Comparison of ENCODE assay signal across 19 mouse cellular contexts in the genomic region with DNA sequence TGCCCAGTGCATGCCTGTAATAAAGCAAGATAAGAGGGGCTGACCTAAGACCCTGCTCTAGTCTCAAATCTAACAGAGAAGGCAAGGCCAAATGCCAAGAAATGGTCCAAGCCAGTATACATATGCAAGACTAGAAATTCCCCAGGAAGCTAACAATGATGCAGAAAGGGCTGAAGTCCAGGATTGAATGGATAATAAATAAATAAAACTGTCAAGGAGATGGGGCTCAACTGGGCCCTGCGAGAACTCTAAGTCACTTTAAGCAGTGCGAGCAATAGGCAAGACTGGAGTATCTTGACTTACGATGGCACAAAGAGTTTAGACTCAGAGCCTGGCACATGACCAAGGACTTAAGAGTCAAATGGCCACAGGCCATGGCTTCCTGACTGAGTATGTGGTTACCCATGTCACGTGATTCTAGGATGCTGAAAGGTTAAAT. TPM values are rescaled to one million over a fixed set of nuclear protein-coding genes. Genes with fewer than 3 reads are reported as not detected.
DNase-seq lines count a peak whose midpoint lies in the region; ATAC-seq and TF ChIP-seq lines count a peak whose summit lies in the region.
"Had no signal": no experiment of that assay in that cellular context is flagged by ENCODE, and none has a peak within 500 bp of the region (broad histone marks: within the 10 kb centered on the region; RNA-seq: fewer than 3 reads in every experiment).

No protein-coding gene starts in this region.

- H3K27me3 ChIP-seq in lung, embryonic 15.5 days, result no peaks in the 10 kb centered on the region
- H3K27me3 ChIP-seq: forebrain, embryonic 15.5 days; Patski had no signal

- no peak overlapping the region for H3K9ac ChIP-seq in lung, embryonic 15.5 days
- H3K9ac ChIP-seq: forebrain, embryonic 15.5 days; liver, embryonic 14.5 days had no signal

- H3K27ac ChIP-seq in lung, embryonic 15.5 days, result no peak overlapping the region
- H3K27ac ChIP-seq in olfactory bulb, adult 2 months (ENCODE audit: insufficient read depth, low read depth, low read length), result 0 out of 2 replicates have a peak overlapping the region, but pooled peaks have one; percentile 31
- H3K27ac ChIP-seq: forebrain, embryonic 15.5 days; heart, embryonic 10.5 days; limb, embryonic 10.5 days; liver, embryonic 14.5 days had no signal

- ATAC-seq in lung, embryonic 15.5 days (ENCODE audit: borderline replicate concordance, extremely low read depth, low FRiP score, low TSS enrichment), result peak; percentile 56; the same call in 1 of the 2 replicates
- peak; percentile 40 to 42; a peak in 1 of 4 replicates for ATAC-seq in hematopoietic stem cell, adult 5-6 weeks (replicated peaks in 1 of 2; ENCODE audit: insufficient read depth in 1 of 2, low FRiP score in 2 of 2, low TSS enrichment in 1 of 2, low read depth in 1 of 2, poor library complexity in 2 of 2, severe bottlenecking in 2 of 2)
- ATAC-seq: forebrain, embryonic 15.5 days; Patski had no signal

- no peak for TF ChIP-seq POLR2A in olfactory bulb, adult 2 months (IDR thresholded peaks at IDR 0.05; ENCODE audit: insufficient read depth, low read depth, low read length)

- no peaks in the 10 kb centered on the region for H3K36me3 ChIP-seq in lung, embryonic 15.5 days
- H3K36me3 ChIP-seq: forebrain, embryonic 15.5 days; heart, embryonic 10.5 days; limb, embryonic 10.5 days had no signal

- H3K4me2 ChIP-seq in lung, embryonic 15.5 days, result no peak overlapping the region
- H3K4me2 ChIP-seq: forebrain, embryonic 15.5 days had no signal

- no peak for TF ChIP-seq CTCF in olfactory bulb, adult 2 months (IDR thresholded peaks at IDR 0.05; ENCODE audit: insufficient read depth, low read depth, low read length)

- WGBS in lung, embryonic 15.5 days, result 68% methylated on average over 4 of the region's 4 CpGs
- 82% methylated on average over 4 of the region's 4 CpGs for WGBS in olfactory bulb, adult 2 months

- no peak overlapping the region for H3K4me3 ChIP-seq in lung, embryonic 15.5 days
- H3K4me3 ChIP-seq in olfactory bulb, adult 2 months (ENCODE audit: insufficient read depth, low read depth, low read length), result no peak overlapping the region
- H3K4me3 ChIP-seq: erythroblast, embryonic 14.5 days; forebrain, embryonic 15.5 days; heart, embryonic 10.5 days; limb, embryonic 10.5 days had no signal

- no peaks in the 10 kb centered on the region for H3K9me3 ChIP-seq in lung, embryonic 15.5 days
- H3K9me3 ChIP-seq: forebrain, embryonic 15.5 days; heart, embryonic 10.5 days; limb, embryonic 10.5 days had no signal

- H3K4me1 ChIP-seq in lung, embryonic 15.5 days, result peaks cover 23% of the 10 kb centered on the region
- H3K4me1 ChIP-seq in olfactory bulb, adult 2 months (ENCODE audit: control insufficient read depth, insufficient read depth, low read length), result peaks cover 10% of the 10 kb centered on the region

- DNase-seq in kidney, adult 9 months, result peak; percentile 41
- DNase-seq in kidney, postnatal 10 days, result no peak
- DNase-seq in lung, postnatal 25 days (ENCODE audit: low spot score), result no peak
- DNase-seq in layer of hippocampus, adult 9-11 months, result no peak
- DNase-seq: cerebellum, adult 8-10 months; heart, postnatal 14 days; layer of hippocampus, postnatal 36 days; midbrain, embryonic 14.5 days; right cerebral cortex, postnatal 14 days; thymus, postnatal 25 days had no signal

RNA-seq across cellular contexts. Expression of a gene that starts 5.8 kb away (rescaled TPM):
- polyA plus RNA-seq in lung, embryonic 15.5 days (2015; fragmentation: Nextera tagmentation; extraction: Ambion mirVana), result 15.4 and 16.0 TPM in 2 replicates
- 20.2 and 21.3 TPM in 2 replicates for total RNA-seq in hematopoietic stem cell, adult 5-6 weeks (2017)
- not detected in 2 replicates for polyA plus RNA-seq in olfactory bulb, adult 2 months (2012; ENCODE audit: insufficient read depth, insufficient read length, low replicate concordance, missing spikeins)

Comparison
In these comparisons a context has a peak if more than half of its experiments do, and no peak if none do; other contexts are left out.
1. RNA of a gene that starts 5.8 kb away (polyA plus RNA-seq): 15.4 to 16.0 TPM in lung, embryonic 15.5 days; not detected in olfactory bulb, adult 2 months; every median in the first group is over 10 times any median in the second.